Mouse (Mus musculus) neutrophil, adult 5-6 weeks (primary cell): ENCODE data around the gene Mmp3. TPM values are rescaled to one million over a fixed set of nuclear protein-coding genes. Genes with fewer than 3 reads are reported as not detected.
"Not testable (repeated sequence)": the region's sequence is repeated elsewhere in the genome, so short reads cannot be mapped to it uniquely, and the experiment has no call there.

Source experiments
- ATAC-seq: fragments of 151-379, 151-347 bp; 2 replicates; pipeline ENCODE4 v1.8.0; 2017; ENCODE audit warnings: mild to moderate bottlenecking, moderate TSS enrichment; ENCODE audit not compliant: insufficient number of reproducible peaks, poor library complexity, low FRiP score, severe bottlenecking; ENCODE audit errors: extremely low read depth
- total RNA-seq: library from RNA; stranded (forward); fragments of 200-1000 nt; gene quantifications from 2 replicates; pipeline ENCODE4 v1.2.3, GENCODE M21; 2017

Gene Mmp3
- not detected in 2 replicates for total RNA-seq

DNA sequence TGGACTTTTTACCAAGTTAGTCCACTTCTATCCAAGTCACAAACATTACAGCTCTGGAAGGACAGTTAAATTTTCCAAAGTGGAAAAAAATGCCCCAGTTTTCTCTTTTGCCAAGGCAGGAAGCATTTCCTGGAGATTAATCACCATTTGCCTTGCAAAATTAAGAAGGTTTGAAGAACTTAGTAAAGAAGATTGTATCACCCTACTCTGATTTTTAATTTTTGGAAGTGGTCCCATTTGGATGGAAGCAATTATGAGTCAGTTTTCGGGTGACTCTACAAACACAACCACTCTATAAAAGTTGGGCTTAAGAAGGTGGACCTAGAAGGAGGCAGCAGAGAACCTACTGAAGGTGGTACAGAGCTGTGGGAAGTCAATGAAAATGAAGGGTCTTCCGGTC, at the start of gene Mmp3:
Gene Mmp3 (plus strand): TSS at position 301 of the 400 bp plus-strand sequence.
- ATAC-seq, result no peak

DNA sequence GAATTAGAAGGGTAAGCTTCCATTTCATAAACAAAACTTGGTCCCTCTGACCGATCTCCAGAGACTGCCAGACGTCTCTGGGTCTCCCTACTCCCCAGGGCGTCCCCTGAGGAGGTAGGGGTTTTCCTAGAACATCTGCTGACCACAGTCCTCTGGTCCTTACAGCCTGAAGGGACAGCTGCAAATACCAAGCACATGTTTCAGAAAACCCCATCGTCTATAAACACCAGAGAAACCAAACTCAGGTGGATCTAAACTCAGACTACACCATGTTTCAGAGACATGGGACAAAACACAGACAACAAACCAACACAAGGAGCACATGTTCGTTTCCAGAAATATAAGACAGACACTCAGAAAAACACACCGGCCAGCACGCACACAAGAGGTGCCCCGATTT, 49.1 kb upstream of the Mmp3 start:
- ATAC-seq, result not testable (repeated sequence)

DNA sequence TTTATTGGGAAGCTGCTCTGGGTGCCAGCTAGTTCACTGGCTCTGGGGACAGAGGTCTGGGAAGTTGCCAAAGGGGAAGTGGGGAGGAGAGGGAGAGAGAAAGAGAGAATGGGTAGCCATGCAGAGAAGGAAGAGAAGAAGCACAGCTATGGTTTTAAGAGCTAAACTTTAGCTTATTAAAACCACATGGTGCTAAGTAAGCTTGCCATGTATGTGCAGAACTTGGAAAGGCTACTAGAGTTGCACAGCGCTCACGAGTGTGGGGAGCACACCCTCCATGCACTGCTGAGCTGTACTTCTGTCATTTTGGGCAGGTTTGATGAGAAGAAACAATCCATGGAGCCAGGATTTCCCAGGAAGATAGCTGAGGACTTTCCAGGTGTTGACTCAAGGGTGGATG, 7.7 kb downstream of the Mmp3 start:
- no peak for ATAC-seq

DNA sequence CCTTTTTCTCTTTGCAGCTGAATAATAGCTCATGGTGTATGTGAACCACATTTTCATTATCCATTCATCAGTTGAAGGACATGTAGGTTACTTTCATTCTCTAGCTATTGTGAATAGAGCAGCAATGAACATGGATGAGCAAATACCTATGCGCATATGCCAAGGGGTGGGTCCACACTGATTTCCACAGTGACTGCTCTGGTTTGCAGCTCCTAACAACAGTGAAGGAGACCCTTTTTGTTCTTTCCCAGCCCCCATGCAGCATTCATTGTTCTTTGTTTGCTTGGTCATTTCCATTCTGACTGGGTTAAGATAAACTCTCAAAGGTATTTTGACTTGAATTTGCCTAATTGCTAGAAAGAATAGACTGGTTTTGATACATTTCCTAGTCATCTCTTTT, 24.6 kb downstream of the Mmp3 start:
- no peak for ATAC-seq

DNA sequence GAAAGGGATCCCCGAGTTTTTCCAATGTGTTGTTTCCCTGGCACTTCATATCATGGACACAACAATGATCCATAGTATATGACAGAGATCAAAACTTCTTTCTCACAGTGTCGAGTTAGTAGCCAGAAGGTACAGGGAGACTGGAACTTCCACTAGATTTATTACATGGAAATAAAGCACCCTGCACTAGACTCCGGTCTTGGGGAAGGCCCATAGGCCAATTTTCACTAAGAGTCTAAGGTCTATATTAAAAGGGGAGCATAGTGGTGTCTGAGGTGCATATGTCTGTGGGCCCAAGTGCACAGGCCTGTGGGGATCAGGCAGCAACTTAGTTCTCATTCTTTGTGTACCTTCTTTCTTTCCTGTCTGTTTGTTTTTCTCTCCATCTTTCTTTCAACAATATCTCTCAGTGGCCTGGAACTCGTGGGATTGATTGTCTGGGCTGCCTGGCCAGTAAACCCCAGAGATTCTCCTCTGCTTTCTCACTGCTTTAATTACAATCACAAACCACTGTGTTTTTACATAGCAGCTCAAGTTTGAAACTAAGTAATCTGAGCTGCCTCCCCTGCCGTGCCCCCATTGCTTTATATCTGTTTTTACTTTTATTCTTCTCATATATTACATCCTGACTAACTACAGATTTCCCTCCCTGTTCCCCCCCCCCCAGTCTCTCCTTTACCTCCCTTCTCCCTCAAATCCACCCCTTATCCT, 38.2 kb downstream of the Mmp3 start:
- no peak for ATAC-seq

DNA sequence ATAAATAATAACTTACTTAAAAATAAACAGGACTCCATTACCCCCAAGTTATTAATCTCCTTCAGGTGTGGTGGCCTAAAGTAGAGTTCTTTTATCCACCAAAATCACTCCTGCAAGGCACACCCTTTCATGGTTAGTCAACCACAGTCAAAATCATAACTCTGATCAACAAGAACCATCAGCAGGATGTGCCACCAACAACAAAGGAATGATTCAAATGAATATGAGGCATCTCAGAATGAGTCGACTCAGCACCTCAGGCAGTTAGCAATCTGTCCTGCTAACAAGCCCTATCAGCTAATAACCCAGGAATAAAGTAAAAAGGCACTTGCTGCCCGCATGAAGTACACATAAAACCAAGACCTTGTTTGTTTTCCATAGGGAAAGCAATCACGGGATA, 55.5 kb downstream of the Mmp3 start:
- no peak for ATAC-seq

DNA sequence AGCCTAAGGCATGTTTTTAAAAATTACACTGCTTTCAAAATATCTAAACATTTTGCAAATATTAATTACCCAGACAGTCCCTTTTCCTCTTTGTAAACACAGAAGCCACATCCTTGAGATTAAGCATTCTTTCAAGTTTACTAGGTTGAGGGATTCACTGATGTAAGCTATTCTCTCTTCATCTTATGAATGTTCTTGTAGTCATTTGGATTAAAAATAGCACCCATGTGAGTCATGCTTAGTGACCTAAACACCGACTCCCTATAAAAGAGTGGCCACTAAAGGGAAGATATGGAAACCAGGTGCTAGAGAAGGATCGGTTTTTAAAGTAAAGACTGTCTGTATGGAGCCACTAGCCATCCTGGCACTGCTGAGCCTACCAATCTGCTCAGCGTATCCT, 56.4 kb downstream of the Mmp3 start, which contains the start of gene Mmp10:
Gene Mmp10 (plus strand): TSS at position 302 of the 400 bp plus-strand sequence.
- ATAC-seq, result no peak

Other genes with a start within 250 kb of the Mmp3 start
- 0.12 TPM in 2 replicates for gene Mmp13, start 173.3 kb upstream of the Mmp3 start, total RNA-seq
- 0.12 TPM in 1 of 2 replicates, not detected in the other for gene Mmp12, start 101.4 kb upstream of the Mmp3 start, total RNA-seq
- not detected in 2 replicates for gene Mmp1b, start 57.8 kb upstream of the Mmp3 start, total RNA-seq
- not detected in 2 replicates for gene Mmp10, start 56.5 kb downstream of the Mmp3 start, total RNA-seq
- 249 and 267 TPM in 2 replicates for gene Mmp8, start 112.6 kb downstream of the Mmp3 start, total RNA-seq
- gene Mmp27, start 125.6 kb downstream of the Mmp3 start, total RNA-seq, result 0.61 and 0.70 TPM in 2 replicates
- gene Mmp20, start 182.4 kb downstream of the Mmp3 start, total RNA-seq, result not detected in 2 replicates
- not detected in 2 replicates for gene Mmp7, start 246.3 kb downstream of the Mmp3 start, total RNA-seq